Mouse (Mus musculus): ENCODE measurements around the gene AI837181. TPM values are rescaled to one million over a fixed set of nuclear protein-coding genes. Genes with fewer than 3 reads are reported as not detected.
A peak's percentile ranks its signal among the peaks of the same experiment; 100 is the strongest.
"Not testable (repeated sequence)": the region's sequence is repeated elsewhere in the genome, so short reads cannot be mapped to it uniquely, and the experiment has no call there.

Gene AI837181
- polyA plus RNA-seq (2015; fragmentation: Nextera tagmentation; extraction: Ambion mirVana) = 68.5 and 69.7 TPM in 2 replicates

DNA sequence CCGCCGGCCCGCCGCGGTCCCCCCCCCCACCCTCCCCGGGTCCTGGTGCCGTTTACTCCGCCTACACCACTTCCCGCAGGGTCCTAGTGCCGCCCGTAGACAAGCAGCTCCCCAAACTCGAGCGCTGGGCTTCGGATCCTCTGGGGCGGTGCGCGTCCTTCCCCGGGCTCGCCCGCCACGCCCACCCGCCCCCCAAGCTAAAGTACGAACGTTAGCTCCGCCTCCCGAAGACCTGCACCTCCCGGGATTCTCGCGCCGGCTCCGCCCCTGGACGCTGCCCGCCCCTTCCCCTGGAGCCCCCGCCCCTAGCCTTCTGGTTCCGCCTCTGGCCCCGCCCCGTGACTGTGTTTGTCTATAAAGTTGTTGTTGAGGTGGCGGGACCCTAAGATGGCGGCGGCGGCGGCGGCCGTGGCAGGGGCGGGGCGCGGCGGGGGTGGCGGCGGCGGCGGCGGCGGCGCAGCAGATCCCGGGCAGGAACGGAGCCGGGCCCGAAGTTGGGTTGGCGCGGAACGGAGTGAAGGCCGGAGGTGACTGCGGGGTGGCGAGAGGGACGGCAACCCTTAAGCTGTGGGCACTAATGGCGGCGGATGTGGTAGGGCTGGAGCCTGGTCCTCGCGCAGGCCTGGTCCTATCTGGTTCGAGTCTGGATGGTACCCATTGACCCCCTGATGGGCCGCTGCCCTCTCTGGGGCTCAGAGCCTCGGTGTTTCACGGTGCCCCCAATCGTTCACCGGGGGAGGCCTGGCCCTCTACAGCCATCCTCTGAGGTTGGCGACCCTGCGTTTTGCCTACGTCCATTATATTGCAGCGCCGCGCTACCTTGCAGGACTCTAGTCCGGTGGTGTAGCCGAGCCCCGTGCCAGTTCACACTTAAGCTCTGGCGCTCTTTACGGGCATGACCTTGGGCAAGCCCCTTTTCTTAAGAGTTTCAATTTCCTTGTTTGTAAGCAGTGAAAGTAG is at the start of gene AI837181, which contains the start of gene Drap1:
TSS of gene AI837181 (plus strand) at position 363 of the 960 bp plus-strand sequence.
TSS of gene Drap1 (minus strand) at position 198 of the 960 bp plus-strand sequence.
- WGBS = under 1% methylated on average over 72 of the region's 87 CpGs
- no peaks in the 10 kb centered on the region for H3K27me3 ChIP-seq
- H3K4me1 ChIP-seq (replicated peaks) = peaks cover 55% of the 10 kb centered on the region
- peaks cover 43% of the 10 kb centered on the region for H3K36me3 ChIP-seq
- H3K4me2 ChIP-seq = peak within 1 kb of the TSS; percentile 88
- H3K9me3 ChIP-seq = no peaks in the 10 kb centered on the region
- ATAC-seq (ENCODE audit: low FRiP score) = peak; percentile 90
- peak within 1 kb of the TSS; percentile 82 for H3K4me3 ChIP-seq
- H3K9ac ChIP-seq = peak within 1 kb of the TSS; percentile 94
- H3K27ac ChIP-seq = peak within 1 kb of the TSS; percentile 93

DNA sequence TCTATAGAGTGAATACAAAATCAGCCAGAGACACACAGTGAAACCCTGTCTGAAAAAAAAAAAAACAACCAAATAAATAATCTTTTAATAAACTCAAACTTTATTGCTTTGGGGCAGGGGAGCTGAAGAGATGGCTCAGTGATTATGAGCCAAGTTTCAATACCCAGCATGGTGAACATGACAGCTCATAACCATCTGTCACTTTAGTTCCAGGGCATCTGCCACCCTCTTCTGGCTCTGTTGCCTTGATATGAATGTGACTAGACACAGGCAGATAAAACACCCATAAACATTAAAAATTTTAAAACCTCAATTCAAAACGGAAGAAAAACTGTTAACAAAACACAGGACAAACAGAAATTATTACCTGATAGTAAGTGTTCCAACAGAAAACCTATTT is 47.5 kb upstream of the AI837181 start:
- ATAC-seq (ENCODE audit: low FRiP score) = no peak
- Histone ChIP-seq H3K36me3 (peaks cover 86% of the 10 kb centered on the region), H3K9me3 (no peaks in the 10 kb centered on the region), H3K27me3 (no peaks in the 10 kb centered on the region), H3K9ac (no peak overlapping the region), H3K27ac (no peak overlapping the region), H3K4me3 (no peak overlapping the region), H3K4me1 (replicated peaks) (no peaks in the 10 kb centered on the region), H3K4me2 (no peak overlapping the region)
- WGBS = 89% methylated on average over 1 of the region's 1 CpGs

DNA sequence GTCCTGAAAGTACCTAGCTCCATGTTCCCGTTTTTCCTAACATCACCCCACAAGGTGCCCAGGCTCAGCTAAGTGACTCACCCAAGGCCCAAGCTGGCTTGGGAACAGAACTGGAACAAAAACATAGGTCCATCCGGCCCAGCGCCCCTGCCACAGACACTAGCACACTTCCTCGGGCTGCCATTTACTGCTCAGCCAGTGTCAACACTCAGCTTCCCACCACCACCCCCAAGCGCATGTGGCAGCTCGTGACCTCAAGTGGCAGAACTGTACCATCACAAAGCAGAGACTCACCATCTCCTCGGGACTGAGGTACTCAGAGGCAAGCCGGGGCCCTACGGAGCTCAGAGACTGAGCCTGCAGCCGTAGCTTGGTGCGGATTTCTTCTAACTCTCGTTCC is 41.6 kb upstream of the AI837181 start:
- Histone ChIP-seq H3K9ac (no peak overlapping the region), H3K36me3 (peaks cover 76% of the 10 kb centered on the region), H3K4me2 (no peak overlapping the region), H3K9me3 (no peaks in the 10 kb centered on the region), H3K27me3 (no peaks in the 10 kb centered on the region), H3K4me1 (replicated peaks) (peaks cover 18% of the 10 kb centered on the region), H3K27ac (no peak overlapping the region), H3K4me3 (no peak overlapping the region)
- WGBS = 97% methylated on average over 12 of the region's 12 CpGs
- no peak for ATAC-seq (ENCODE audit: low FRiP score)

DNA sequence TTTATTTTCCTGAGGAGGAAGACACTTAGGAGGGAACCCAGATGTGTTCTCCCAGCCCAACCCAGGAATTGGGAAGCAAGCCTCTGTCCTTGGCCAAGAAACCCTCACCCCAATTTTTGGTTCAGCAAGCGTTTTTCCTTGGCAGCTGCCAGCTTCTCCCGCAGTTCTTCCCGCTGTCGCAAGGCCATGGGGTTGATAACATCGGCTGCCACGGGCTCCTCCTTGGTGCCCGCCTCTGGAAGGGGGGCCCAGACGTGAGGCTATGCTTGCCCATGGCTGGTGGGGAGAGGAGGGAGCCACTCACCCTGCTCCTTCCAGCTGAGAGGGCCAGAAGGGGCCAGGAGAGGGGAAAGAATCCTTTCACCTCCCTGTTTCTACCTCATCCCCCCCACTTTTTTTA is 40.2 kb upstream of the AI837181 start:
- H3K9me3 ChIP-seq = no peaks in the 10 kb centered on the region
- no peaks in the 10 kb centered on the region for H3K27me3 ChIP-seq
- H3K36me3 ChIP-seq = peaks cover 62% of the 10 kb centered on the region
- ATAC-seq (ENCODE audit: low FRiP score) = no peak
- no peak overlapping the region for H3K4me2 ChIP-seq
- WGBS = 93% methylated on average over 8 of the region's 8 CpGs
- peaks cover 26% of the 10 kb centered on the region for H3K4me1 ChIP-seq (replicated peaks)
- no peak overlapping the region for H3K27ac ChIP-seq
- no peak overlapping the region for H3K4me3 ChIP-seq
- H3K9ac ChIP-seq = no peak overlapping the region

DNA sequence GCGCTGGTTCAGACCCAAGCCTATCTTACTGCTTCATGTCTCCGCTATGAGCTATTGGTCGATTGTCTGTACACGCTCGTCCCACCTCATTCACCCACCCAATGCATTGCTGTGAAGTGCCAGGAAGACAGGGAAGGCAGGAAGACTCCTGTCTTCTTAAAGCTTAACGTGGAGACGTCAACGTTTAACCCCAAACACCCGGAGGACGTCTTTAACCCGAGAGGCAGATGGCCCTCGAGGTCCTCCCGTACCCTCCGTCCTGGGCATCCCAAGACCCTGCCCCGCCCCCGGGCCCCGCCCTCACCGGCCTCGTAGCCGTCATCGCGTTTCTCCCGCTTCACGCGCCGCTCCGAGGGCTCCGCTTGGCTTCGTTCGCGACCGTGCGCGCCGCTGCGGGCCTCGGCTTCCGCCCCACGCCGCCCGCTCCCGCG is 36.9 kb upstream of the AI837181 start:
- H3K4me3 ChIP-seq = peak overlapping the region; percentile 99
- H3K36me3 ChIP-seq = peaks cover 29% of the 10 kb centered on the region
- under 1% methylated on average over 32 of the region's 43 CpGs for WGBS
- peak; percentile 57 for ATAC-seq (ENCODE audit: low FRiP score)
- peak overlapping the region; percentile 91 for H3K27ac ChIP-seq
- H3K4me1 ChIP-seq (replicated peaks) = peaks cover 37% of the 10 kb centered on the region
- no peaks in the 10 kb centered on the region for H3K9me3 ChIP-seq
- H3K9ac ChIP-seq = peak overlapping the region; percentile 96
- peak overlapping the region; percentile 97 for H3K4me2 ChIP-seq
- no peaks in the 10 kb centered on the region for H3K27me3 ChIP-seq

DNA sequence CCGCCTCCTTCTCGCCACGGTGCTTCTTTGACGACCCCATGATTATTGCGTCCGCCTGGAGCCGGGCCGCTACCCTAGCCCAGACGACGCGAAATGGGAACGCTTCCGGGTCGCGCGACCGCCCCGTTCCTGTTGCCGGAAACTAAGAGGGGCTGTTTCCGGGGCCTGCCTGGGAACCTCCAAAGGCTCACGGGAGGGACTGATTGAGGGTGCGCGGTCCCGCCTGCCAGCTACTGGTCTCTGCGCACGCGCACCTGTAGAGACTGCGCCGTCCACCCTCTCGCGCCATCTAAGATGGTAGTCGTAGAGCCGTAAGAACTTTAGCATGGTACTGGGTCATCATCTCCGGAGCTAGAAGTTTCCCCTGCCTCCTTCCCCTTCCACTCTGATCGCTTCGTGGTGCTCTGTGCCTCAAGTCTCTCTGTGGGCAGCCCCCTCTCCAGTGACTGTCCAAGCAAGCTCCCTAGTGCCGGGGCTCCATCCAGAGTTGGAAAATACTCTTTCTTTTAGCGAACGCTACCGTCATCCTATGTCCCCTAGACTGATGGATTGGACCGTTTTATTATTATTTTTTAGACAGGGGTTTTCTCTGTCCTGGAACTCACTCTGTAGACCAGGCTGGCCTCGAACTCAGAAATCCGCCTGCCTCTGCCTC is 36.2 kb upstream of the AI837181 start, which contains the start of gene Sart1:
TSS of gene Sart1 (minus strand) at position 116 of the 655 bp plus-strand sequence.
- H3K9me3 ChIP-seq = no peaks in the 10 kb centered on the region
- H3K36me3 ChIP-seq = peaks cover 22% of the 10 kb centered on the region
- peak within 1 kb of the TSS; percentile 96 for H3K9ac ChIP-seq
- WGBS = 2% methylated on average over 43 of the region's 43 CpGs
- H3K27ac ChIP-seq = peak within 1 kb of the TSS; percentile 91
- H3K4me3 ChIP-seq = peak within 1 kb of the TSS; percentile 99
- no peaks in the 10 kb centered on the region for H3K27me3 ChIP-seq
- H3K4me1 ChIP-seq (replicated peaks) = peaks cover 37% of the 10 kb centered on the region
- peak; percentile 97 for ATAC-seq (ENCODE audit: low FRiP score)
- H3K4me2 ChIP-seq = peak within 1 kb of the TSS; percentile 97

DNA sequence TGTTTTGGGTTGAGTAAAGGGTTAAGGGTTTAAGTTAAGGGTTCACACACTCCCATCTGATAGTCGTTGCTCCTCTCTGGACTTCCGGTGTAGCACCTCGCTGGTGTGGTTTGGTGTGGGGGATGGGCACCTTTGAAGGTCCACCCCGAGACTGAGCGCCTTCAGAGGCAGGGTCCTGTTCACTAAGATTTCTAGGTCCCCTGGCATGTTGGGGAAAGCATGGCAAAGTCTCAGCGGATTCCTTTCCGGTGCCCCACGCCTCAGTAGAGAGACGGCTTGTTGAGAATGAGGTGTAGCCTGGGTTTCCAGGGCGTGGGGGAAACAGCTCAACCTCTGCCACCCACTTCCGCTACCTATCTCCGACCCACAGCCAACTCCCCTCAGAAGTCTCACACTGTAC is 35.3 kb upstream of the AI837181 start:
- H3K4me3 ChIP-seq = peak overlapping the region; percentile 99
- peaks cover 37% of the 10 kb centered on the region for H3K4me1 ChIP-seq (replicated peaks)
- H3K27me3 ChIP-seq = no peaks in the 10 kb centered on the region
- no peaks in the 10 kb centered on the region for H3K9me3 ChIP-seq
- 52% methylated on average over 12 of the region's 12 CpGs for WGBS
- peak overlapping the region; percentile 97 for H3K4me2 ChIP-seq
- peaks cover 13% of the 10 kb centered on the region for H3K36me3 ChIP-seq
- no peak overlapping the region for H3K27ac ChIP-seq
- no peak for ATAC-seq (ENCODE audit: low FRiP score)
- H3K9ac ChIP-seq = peak overlapping the region; percentile 96

DNA sequence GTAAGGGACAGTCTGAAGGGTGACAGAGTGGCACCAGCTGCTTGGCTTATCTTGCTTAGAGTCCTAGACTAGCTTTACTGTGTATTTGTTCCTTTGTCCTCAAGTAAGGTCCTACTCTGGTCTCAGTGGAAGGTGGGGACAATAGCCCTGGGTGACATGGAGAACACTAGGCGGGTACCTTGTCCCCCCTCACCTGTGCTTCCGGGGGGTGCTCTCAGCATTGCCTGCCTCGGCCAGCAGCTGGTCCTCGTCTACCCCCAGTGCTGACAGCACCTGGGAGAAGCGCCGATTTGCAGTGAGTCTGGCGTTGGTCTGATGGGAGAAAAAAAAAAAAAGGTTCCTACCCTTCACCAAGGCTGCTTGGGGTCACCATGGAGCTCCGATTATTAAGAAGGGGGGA is 34.5 kb upstream of the AI837181 start:
- Histone ChIP-seq H3K9ac (peak overlapping the region; percentile 96; the same call in 1 of the 2 replicates), H3K4me3 (peak overlapping the region; percentile 99), H3K4me2 (peak overlapping the region; percentile 97), H3K27ac (no peak overlapping the region), H3K9me3 (no peaks in the 10 kb centered on the region), H3K4me1 (replicated peaks) (peaks cover 37% of the 10 kb centered on the region), H3K27me3 (no peaks in the 10 kb centered on the region), H3K36me3 (peaks cover 5% of the 10 kb centered on the region; the same call in 1 of the 2 replicates)
- WGBS = 92% methylated on average over 8 of the region's 8 CpGs
- no peak for ATAC-seq (ENCODE audit: low FRiP score)

DNA sequence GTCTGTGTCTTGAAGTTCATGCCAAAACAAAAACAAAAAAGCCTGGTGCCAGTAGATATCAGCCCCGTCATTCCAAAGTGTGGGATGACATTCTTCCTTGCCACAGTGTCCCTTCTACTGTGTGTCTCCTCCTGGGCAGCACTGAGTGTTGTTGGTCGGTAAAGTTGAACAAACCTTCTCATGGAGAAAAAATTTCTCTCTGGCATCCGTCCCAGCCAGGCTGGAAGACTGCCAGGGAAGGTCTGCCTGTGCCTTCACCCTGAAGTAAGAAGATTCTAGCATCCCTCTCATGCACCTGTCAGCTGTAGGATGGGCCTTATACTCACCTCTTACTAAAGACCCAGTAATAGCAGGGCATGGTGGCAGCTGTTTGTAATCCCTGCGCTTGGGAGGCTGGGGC is 32.1 kb upstream of the AI837181 start:
- Histone ChIP-seq H3K4me3 (no peak overlapping the region), H3K27me3 (no peaks in the 10 kb centered on the region), H3K27ac (no peak overlapping the region), H3K9ac (no peak overlapping the region; the same call in 1 of the 2 replicates), H3K9me3 (no peaks in the 10 kb centered on the region), H3K36me3 (no peaks in the 10 kb centered on the region), H3K4me2 (no peak overlapping the region), H3K4me1 (replicated peaks) (peaks cover 20% of the 10 kb centered on the region)
- no peak for ATAC-seq (ENCODE audit: low FRiP score)
- 60% methylated on average over 4 of the region's 4 CpGs for WGBS

DNA sequence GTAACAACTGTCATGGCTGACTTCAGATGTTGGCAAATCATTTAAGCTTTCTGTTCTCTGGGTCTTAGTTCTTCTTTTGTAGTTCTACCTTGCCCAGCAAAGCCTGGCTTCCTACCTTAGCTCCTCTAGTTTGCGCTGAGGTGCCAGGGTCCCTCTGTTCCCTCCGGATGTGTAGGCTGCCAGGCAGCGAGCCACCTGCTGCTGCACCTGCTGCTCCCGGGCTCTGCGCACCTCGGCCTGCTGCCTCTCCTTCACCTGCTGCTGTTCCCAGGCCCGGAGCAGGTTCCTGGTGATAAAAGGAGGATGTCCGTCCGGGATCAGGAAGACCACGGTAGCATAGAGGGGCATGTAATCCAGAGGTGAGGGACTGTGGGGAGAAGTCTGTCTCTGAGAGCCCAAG is 30.8 kb upstream of the AI837181 start:
- H3K4me2 ChIP-seq = no peak overlapping the region
- peaks cover 17% of the 10 kb centered on the region for H3K4me1 ChIP-seq (replicated peaks)
- H3K36me3 ChIP-seq = no peaks in the 10 kb centered on the region
- H3K27me3 ChIP-seq = no peaks in the 10 kb centered on the region
- 0 out of 2 replicates have a peak overlapping the region, but pooled peaks have one; percentile 51 for H3K9ac ChIP-seq
- no peaks in the 10 kb centered on the region for H3K9me3 ChIP-seq
- no peak overlapping the region for H3K4me3 ChIP-seq
- WGBS = 48% methylated on average over 10 of the region's 10 CpGs
- no peak overlapping the region for H3K27ac ChIP-seq
- ATAC-seq (ENCODE audit: low FRiP score) = no peak

DNA sequence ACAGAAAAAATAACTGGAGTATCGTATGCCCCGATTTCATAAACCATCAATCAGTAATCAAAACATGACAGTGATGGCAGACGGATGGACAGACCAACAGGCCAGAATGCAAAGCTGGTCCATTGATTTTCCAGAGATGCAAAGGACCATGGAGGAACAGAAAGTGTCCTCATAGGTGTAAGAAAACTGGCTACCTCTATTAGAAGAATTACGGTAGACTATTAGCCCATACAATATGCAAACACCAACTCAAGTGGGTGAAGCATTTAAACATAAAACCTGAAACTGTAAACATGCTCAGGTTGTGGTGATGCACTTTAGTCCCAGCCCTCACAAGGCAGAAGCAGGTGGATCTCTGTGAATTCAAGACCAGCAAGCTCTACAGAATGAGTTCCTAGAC is 29.6 kb upstream of the AI837181 start:
- Histone ChIP-seq H3K9me3 (no peaks in the 10 kb centered on the region), H3K27ac (no peak overlapping the region), H3K4me3 (no peak overlapping the region), H3K36me3 (no peaks in the 10 kb centered on the region), H3K4me2 (no peak overlapping the region), H3K4me1 (replicated peaks) (peaks cover 5% of the 10 kb centered on the region), H3K27me3 (no peaks in the 10 kb centered on the region), H3K9ac (no peak overlapping the region)
- 70% methylated on average over 4 of the region's 4 CpGs for WGBS
- ATAC-seq (ENCODE audit: low FRiP score) = no peak

DNA sequence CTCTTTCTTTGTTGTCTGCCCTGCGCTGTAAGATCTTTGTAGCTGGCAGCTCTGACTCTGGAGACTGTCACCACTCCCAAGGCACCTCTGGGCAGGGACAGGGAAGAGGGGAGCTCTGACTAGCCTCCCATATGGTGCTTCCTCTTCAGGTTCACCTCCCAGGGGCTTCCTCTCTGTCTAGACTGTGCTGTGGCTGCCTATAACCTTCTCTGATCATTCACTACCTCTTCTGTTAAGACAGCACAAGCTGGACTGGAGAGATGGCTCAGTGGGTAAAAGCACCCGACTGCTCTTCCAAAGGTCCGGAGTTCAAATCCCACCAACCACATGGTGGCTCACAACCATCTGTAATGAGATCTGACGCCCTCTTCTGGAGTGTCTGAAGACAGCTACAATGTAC is 23.9 kb upstream of the AI837181 start:
- not testable (repeated sequence) for H3K9me3 ChIP-seq; H3K4me2 ChIP-seq; H3K4me1 ChIP-seq (replicated peaks); H3K4me3 ChIP-seq; ATAC-seq (ENCODE audit: low FRiP score); H3K9ac ChIP-seq; H3K36me3 ChIP-seq; H3K27ac ChIP-seq; H3K27me3 ChIP-seq
- 76% methylated on average over 4 of the region's 4 CpGs for WGBS

Data from hindbrain, embryonic 13.5 days (tissue).